Mouse (Mus musculus): Measurements from ENCODE around the gene Dync2h1. TPM values are rescaled to one million over a fixed set of nuclear protein-coding genes. Genes with fewer than 3 reads are reported as not detected.
A peak's percentile ranks its signal among the peaks of the same experiment; 100 is the strongest.

Dync2h1 gene
- polyA plus RNA-seq, 1 experiment from 2014 or later = 4.8 TPM

- Histone ChIP-seq H3K36me3 (peaks cover 51% of the 10 kb centered on the region), H3K9me3 (no peaks in the 10 kb centered on the region), H3K4me2 (no peak overlapping the region), H3K27me3 (replicated peaks) (no peaks in the 10 kb centered on the region), H3K27ac (replicated peaks) (no peak overlapping the region), H3K4me1 (no peaks in the 10 kb centered on the region), H3K4me3 (no peak overlapping the region), H3K9ac (no peak overlapping the region)
- WGBS = 90% methylated on average over 7 of the region's 7 CpGs
- no peak for ATAC-seq (ENCODE audit: extremely low read depth, insufficient number of reproducible peaks, low FRiP score, low TSS enrichment)
Observed at GRCm38 (mm10) chr9:7158605-7159004, 25.6 kb downstream of the Dync2h1 start.

GRCm38 (mm10) chr9:7154391-7154790, 29.9 kb downstream of the Dync2h1 start:
- H3K4me2 ChIP-seq = no peak overlapping the region

DNA sequence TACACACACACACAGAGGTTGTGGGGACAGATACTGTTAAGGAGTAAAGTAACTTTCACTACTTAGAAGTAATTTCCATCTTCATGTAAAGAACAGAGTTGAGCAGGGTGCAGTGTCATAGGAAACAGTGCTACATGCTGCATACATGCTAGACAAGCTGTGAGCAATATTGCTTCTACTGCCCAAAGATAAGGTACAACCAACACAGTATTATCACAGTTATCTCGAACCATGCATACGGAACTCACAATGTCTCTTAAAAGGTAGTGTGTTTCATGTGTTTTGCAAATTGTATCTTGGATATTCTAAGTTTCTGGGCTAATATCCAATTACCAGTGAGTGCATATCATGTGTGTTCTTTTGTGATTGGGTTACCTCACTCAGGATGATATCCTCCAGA, 61.4 kb downstream of the Dync2h1 start:
- Histone ChIP-seq H3K4me1 (no peaks in the 10 kb centered on the region), H3K4me2 (no peak overlapping the region), H3K9me3 (no peaks in the 10 kb centered on the region), H3K27ac (replicated peaks) (no peak overlapping the region), H3K36me3 (0 out of 2 replicates have a peak, but pooled peaks cover 7% of the 10 kb centered on the region), H3K27me3 (replicated peaks) (no peaks in the 10 kb centered on the region), H3K9ac (no peak overlapping the region), H3K4me3 (no peak overlapping the region)
- ATAC-seq (ENCODE audit: extremely low read depth, insufficient number of reproducible peaks, low FRiP score, low TSS enrichment) = no peak
- WGBS = 76% methylated on average over 2 of the region's 2 CpGs

More at GRCm38 (mm10) chr9:7154391-7154790, 29.9 kb downstream of the Dync2h1 start:
- H3K4me1 ChIP-seq = no peaks in the 10 kb centered on the region
- 68% methylated on average over 2 of the region's 2 CpGs for WGBS
- ATAC-seq (ENCODE audit: extremely low read depth, insufficient number of reproducible peaks, low FRiP score, low TSS enrichment) = no peak
- no peak overlapping the region for H3K27ac ChIP-seq (replicated peaks)
- H3K27me3 ChIP-seq (replicated peaks) = no peaks in the 10 kb centered on the region
- H3K4me3 ChIP-seq = no peak overlapping the region
- H3K9ac ChIP-seq = no peak overlapping the region
- no peaks in the 10 kb centered on the region for H3K9me3 ChIP-seq
- peaks cover 40% of the 10 kb centered on the region for H3K36me3 ChIP-seq

DNA sequence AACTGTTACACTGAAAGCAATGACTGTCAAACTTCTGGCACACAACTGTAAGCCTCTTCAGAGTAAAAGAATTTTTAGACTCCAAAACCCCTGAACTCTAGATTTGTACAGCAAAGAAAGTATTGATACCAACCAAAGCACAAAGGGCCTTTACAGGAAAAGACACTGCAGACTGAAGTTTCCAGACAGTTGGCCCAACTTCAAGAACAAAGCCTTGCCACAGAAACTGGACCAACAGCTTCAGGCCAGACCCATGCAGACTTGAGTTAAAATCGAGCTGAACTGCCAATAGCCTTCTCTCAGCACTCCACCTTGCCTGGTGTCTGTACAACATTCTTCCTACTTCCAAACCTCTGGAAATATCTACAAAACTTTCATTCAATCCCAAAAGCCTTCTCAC, 74.1 kb downstream of the Dync2h1 start:
- Histone ChIP-seq H3K9ac (no peak overlapping the region), H3K27ac (replicated peaks) (no peak overlapping the region), H3K4me2 (no peak overlapping the region), H3K9me3 (no peaks in the 10 kb centered on the region), H3K4me3 (no peak overlapping the region), H3K27me3 (replicated peaks) (no peaks in the 10 kb centered on the region), H3K4me1 (no peaks in the 10 kb centered on the region), H3K36me3 (0 out of 2 replicates have a peak, but pooled peaks cover 17% of the 10 kb centered on the region)
- no peak for ATAC-seq (ENCODE audit: extremely low read depth, insufficient number of reproducible peaks, low FRiP score, low TSS enrichment)
- 43% methylated on average over 1 of the region's 1 CpGs for WGBS

DNA sequence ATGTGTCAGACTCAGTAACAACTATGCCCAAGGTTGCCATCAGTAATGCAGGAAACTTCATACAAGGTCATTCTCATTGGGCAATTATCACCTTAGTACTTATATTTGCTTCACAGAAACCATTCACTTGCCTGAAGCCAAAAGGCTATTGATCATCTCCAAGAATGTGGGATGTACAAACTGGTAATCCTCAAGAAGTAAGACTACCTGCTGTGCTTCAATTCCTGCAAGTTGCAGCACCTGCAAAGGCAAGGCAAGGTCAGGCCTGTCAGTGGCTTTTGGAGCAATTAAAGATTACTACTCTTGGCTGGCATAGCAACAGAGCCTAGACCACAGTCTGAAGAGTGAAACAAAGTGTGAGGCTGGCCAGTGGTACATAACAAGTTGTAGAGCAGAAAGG, 82.9 kb downstream of the Dync2h1 start:
- Histone ChIP-seq H3K27ac (replicated peaks) (no peak overlapping the region), H3K4me1 (no peaks in the 10 kb centered on the region), H3K4me2 (no peak overlapping the region), H3K36me3 (peaks cover 16% of the 10 kb centered on the region; the same call in 1 of the 2 replicates), H3K9ac (no peak overlapping the region), H3K27me3 (replicated peaks) (no peaks in the 10 kb centered on the region), H3K4me3 (no peak overlapping the region), H3K9me3 (no peaks in the 10 kb centered on the region)
- ATAC-seq (ENCODE audit: extremely low read depth, insufficient number of reproducible peaks, low FRiP score, low TSS enrichment) = no peak

DNA sequence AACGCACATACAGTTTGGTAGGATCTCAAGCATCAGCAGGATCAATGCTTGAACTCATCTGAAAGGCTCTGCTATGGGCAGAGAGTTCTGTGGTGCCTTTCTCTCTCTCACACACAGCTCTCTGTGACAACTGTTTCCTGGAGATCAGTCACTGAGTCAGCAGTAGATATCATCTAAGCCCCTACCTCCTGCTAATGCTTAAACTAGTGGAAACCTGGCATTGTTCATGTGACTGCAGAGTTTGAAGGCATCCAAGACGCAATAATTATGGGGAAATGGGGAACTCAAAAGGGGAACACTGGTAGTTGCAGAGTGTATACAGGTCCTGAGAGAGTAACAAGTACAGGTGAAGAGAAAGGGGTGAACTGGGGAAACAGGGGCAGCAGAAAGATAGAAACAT, 109.6 kb downstream of the Dync2h1 start:
- H3K4me2 ChIP-seq = no peak overlapping the region
- H3K9me3 ChIP-seq = no peaks in the 10 kb centered on the region
- H3K4me1 ChIP-seq = no peaks in the 10 kb centered on the region
- H3K27me3 ChIP-seq (replicated peaks) = no peaks in the 10 kb centered on the region
- 78% methylated on average over 2 of the region's 2 CpGs for WGBS
- no peak for ATAC-seq (ENCODE audit: extremely low read depth, insufficient number of reproducible peaks, low FRiP score, low TSS enrichment)
- H3K4me3 ChIP-seq = no peak overlapping the region
- no peak overlapping the region for H3K27ac ChIP-seq (replicated peaks)
- H3K9ac ChIP-seq = no peak overlapping the region
- H3K36me3 ChIP-seq = peaks cover 28% of the 10 kb centered on the region

DNA sequence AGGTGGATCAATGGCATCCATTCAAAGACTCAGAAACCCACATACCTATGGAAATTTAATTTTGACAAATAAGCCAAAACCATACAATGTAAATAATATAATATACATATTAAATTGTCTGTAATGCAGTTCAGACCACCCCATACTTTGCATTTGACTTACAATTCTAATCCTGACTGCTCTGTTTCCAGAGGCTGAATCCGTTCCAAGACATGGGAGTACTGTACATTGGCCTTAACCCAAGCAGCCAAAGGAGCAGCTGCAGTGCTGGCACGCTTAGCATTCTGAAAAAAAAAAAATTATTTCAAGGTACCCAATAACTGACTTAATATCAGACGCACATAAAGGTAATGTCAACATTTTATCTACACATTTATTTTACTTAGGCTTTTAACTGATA, 113.4 kb downstream of the Dync2h1 start:
- Histone ChIP-seq H3K9ac (no peak overlapping the region), H3K36me3 (peaks cover 17% of the 10 kb centered on the region), H3K4me2 (no peak overlapping the region), H3K27ac (replicated peaks) (no peak overlapping the region), H3K9me3 (no peaks in the 10 kb centered on the region), H3K4me1 (no peaks in the 10 kb centered on the region), H3K4me3 (no peak overlapping the region), H3K27me3 (replicated peaks) (no peaks in the 10 kb centered on the region)
- no peak for ATAC-seq (ENCODE audit: extremely low read depth, insufficient number of reproducible peaks, low FRiP score, low TSS enrichment)
- 71% methylated on average over 3 of the region's 3 CpGs for WGBS

DNA sequence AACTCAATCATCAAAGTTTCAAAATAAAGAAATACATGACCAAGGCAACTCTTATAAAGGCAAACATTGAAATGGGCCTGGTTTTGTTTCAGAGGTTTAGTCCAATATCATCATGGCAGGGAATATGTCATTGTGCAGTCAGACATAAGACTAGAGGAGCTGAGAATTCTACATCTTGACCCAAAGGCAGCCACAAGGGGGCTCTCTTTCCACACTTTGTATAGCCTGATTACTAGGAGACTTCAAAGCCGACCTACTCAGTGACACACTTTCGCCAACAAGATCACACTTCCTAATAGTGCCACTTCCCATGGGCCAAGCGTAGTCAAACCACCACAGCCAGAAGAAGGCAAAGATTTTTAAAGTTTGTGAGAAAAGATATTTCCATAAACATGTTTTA, 133.7 kb downstream of the Dync2h1 start:
- Histone ChIP-seq H3K4me2 (no peak overlapping the region), H3K27ac (replicated peaks) (no peak overlapping the region), H3K9me3 (no peaks in the 10 kb centered on the region), H3K4me3 (no peak overlapping the region), H3K27me3 (replicated peaks) (no peaks in the 10 kb centered on the region), H3K4me1 (no peaks in the 10 kb centered on the region), H3K36me3 (peaks cover 25% of the 10 kb centered on the region), H3K9ac (no peak overlapping the region)
- WGBS = 62% methylated on average over 3 of the region's 3 CpGs
- no peak for ATAC-seq (ENCODE audit: extremely low read depth, insufficient number of reproducible peaks, low FRiP score, low TSS enrichment)

- H3K9ac ChIP-seq = no peak overlapping the region
- H3K27ac ChIP-seq (replicated peaks) = peak overlapping the region; percentile 58
- peak; percentile 46; the same call in 1 of the 2 replicates for ATAC-seq (ENCODE audit: extremely low read depth, insufficient number of reproducible peaks, low FRiP score, low TSS enrichment)
- H3K4me1 ChIP-seq = peaks cover 8% of the 10 kb centered on the region; the same call in 1 of the 2 replicates
- no peak overlapping the region for H3K4me3 ChIP-seq
- 20% methylated on average over 5 of the region's 5 CpGs for WGBS
- peaks cover 34% of the 10 kb centered on the region for H3K36me3 ChIP-seq
- peaks cover 13% of the 10 kb centered on the region for H3K9me3 ChIP-seq
- H3K4me2 ChIP-seq = no peak overlapping the region
- H3K27me3 ChIP-seq (replicated peaks) = no peaks in the 10 kb centered on the region
Observed at GRCm38 (mm10) chr9:7042635-7043273, 141.5 kb downstream of the Dync2h1 start.

- no peak overlapping the region for H3K4me2 ChIP-seq
- H3K27ac ChIP-seq (replicated peaks) = no peak overlapping the region
- no peak overlapping the region for H3K9ac ChIP-seq
- ATAC-seq (ENCODE audit: extremely low read depth, insufficient number of reproducible peaks, low FRiP score, low TSS enrichment) = no peak
- H3K4me1 ChIP-seq = peaks cover 8% of the 10 kb centered on the region; the same call in 1 of the 2 replicates
- H3K9me3 ChIP-seq = peaks cover 13% of the 10 kb centered on the region
- WGBS = 85% methylated on average over 5 of the region's 5 CpGs
- no peak overlapping the region for H3K4me3 ChIP-seq
- H3K27me3 ChIP-seq (replicated peaks) = no peaks in the 10 kb centered on the region
- H3K36me3 ChIP-seq = peaks cover 26% of the 10 kb centered on the region
Observed at GRCm38 (mm10) chr9:7041231-7041630, 143.0 kb downstream of the Dync2h1 start.

- Histone ChIP-seq H3K27ac (replicated peaks) (no peak overlapping the region), H3K9me3 (no peaks in the 10 kb centered on the region), H3K27me3 (replicated peaks) (no peaks in the 10 kb centered on the region), H3K4me2 (no peak overlapping the region), H3K9ac (no peak overlapping the region), H3K4me1 (no peaks in the 10 kb centered on the region), H3K36me3 (peaks cover 16% of the 10 kb centered on the region; the same call in 1 of the 2 replicates), H3K4me3 (no peak overlapping the region)
- 50% methylated on average over 2 of the region's 2 CpGs for WGBS
- no peak for ATAC-seq (ENCODE audit: extremely low read depth, insufficient number of reproducible peaks, low FRiP score, low TSS enrichment)
Observed at GRCm38 (mm10) chr9:7032553-7032952, 151.7 kb downstream of the Dync2h1 start.

GRCm38 (mm10) chr9:7015600-7015999, 168.6 kb downstream of the Dync2h1 start:
- Histone ChIP-seq H3K4me1 (no peaks in the 10 kb centered on the region), H3K4me2 (no peak overlapping the region), H3K9ac (no peak overlapping the region), H3K9me3 (no peaks in the 10 kb centered on the region), H3K27me3 (replicated peaks) (no peaks in the 10 kb centered on the region), H3K36me3 (0 out of 2 replicates have a peak, but pooled peaks cover 2% of the 10 kb centered on the region), H3K4me3 (no peak overlapping the region), H3K27ac (replicated peaks) (no peak overlapping the region)
- ATAC-seq (ENCODE audit: extremely low read depth, insufficient number of reproducible peaks, low FRiP score, low TSS enrichment) = no peak

Data from heart, embryonic 13.5 days (tissue).